Mouse (Mus musculus): ENCODE data around the gene Sowaha. TPM values are rescaled to one million over a fixed set of nuclear protein-coding genes. Genes with fewer than 3 reads are reported as not detected.
A peak's percentile ranks its signal among the peaks of the same experiment; 100 is the strongest.

Gene Sowaha
- polyA plus RNA-seq, 1 experiment from 2014 or later = 1.1 TPM

DNA sequence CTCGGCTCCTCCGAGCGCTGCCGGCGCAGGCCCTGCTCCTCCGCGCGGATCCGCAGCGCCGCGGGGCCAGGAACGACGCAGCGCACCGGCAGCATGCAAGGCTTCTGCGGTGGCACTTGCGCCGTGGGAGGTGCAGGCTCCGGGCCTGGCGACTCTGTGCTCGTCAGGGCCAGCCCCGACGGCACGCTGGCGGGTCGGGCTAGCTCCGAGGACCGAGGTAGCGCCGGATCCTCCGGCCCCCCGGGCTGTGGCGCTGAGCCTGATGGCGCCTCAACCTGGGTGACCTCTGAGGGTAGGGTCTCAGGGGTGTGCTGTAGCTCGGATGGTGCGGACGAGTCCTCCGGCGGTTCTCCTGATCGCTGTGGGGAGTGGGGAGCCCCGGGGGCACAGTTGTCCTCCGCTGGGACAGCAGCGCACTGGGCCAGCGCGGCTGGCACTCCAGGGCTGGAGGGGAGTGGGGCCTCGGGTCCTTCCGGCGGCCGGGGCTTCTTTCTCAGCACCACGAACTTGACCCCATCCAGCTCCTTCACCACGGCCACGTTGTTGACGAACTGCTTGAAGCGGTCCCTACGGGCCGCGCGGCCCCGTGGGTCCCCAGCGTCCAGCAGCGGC is 797 bp downstream of the Sowaha start:
- Histone ChIP-seq H3K27me3 (replicated peaks; ENCODE audit: control insufficient read depth, insufficient read depth, low read length) (peaks cover 56% of the 10 kb centered on the region), H3K4me2 (replicated peaks; ENCODE audit: low read depth) (peak overlapping the region; percentile 66), H3K9ac (ENCODE audit: low read depth, low read length) (peak overlapping the region; percentile 40; the same call in 1 of the 2 replicates), H3K4me1 (replicated peaks; ENCODE audit: control insufficient read depth, insufficient read depth, low read length) (no peaks in the 10 kb centered on the region), H3K36me3 (ENCODE audit: control insufficient read depth, insufficient read depth) (no peaks in the 10 kb centered on the region), H3K4me3 (ENCODE audit: low read depth, low read length) (peak overlapping the region; percentile 53), H3K9me3 (ENCODE audit: control insufficient read depth) (no peaks in the 10 kb centered on the region), H3K27ac (ENCODE audit: low read depth, low read length) (no peak overlapping the region)
- 2% methylated on average over 62 of the region's 62 CpGs for WGBS
- ATAC-seq = peak; percentile 4
- no peak for TF ChIP-seq CTCF (IDR thresholded peaks at IDR 0.05; ENCODE audit: low read depth)

GRCm38 (mm10) chr11:53478383-53479170 is 1.5 kb downstream of the Sowaha start:
- TF ChIP-seq CTCF (IDR thresholded peaks at IDR 0.05; ENCODE audit: low read depth) = no peak
- Histone ChIP-seq H3K4me3 (ENCODE audit: low read depth, low read length) (peak overlapping the region; percentile 53), H3K27ac (ENCODE audit: low read depth, low read length) (no peak overlapping the region), H3K4me1 (replicated peaks; ENCODE audit: control insufficient read depth, insufficient read depth, low read length) (no peaks in the 10 kb centered on the region), H3K9ac (ENCODE audit: low read depth, low read length) (peak overlapping the region; percentile 40; the same call in 1 of the 2 replicates), H3K4me2 (replicated peaks; ENCODE audit: low read depth) (peak overlapping the region; percentile 66), H3K9me3 (ENCODE audit: control insufficient read depth) (no peaks in the 10 kb centered on the region), H3K36me3 (ENCODE audit: control insufficient read depth, insufficient read depth) (no peaks in the 10 kb centered on the region), H3K27me3 (replicated peaks; ENCODE audit: control insufficient read depth, insufficient read depth, low read length) (peaks cover 60% of the 10 kb centered on the region)
- WGBS = 7% methylated on average over 75 of the region's 79 CpGs
- ATAC-seq = no peak

GRCm38 (mm10) chr11:53477833-53478232 is 2.2 kb downstream of the Sowaha start:
- Histone ChIP-seq H3K27me3 (replicated peaks; ENCODE audit: control insufficient read depth, insufficient read depth, low read length) (peaks cover 60% of the 10 kb centered on the region), H3K36me3 (ENCODE audit: control insufficient read depth, insufficient read depth) (no peaks in the 10 kb centered on the region), H3K4me1 (replicated peaks; ENCODE audit: control insufficient read depth, insufficient read depth, low read length) (no peaks in the 10 kb centered on the region), H3K9me3 (ENCODE audit: control insufficient read depth) (no peaks in the 10 kb centered on the region), H3K27ac (ENCODE audit: low read depth, low read length) (no peak overlapping the region), H3K4me2 (replicated peaks; ENCODE audit: low read depth) (no peak overlapping the region), H3K9ac (ENCODE audit: low read depth, low read length) (no peak overlapping the region), H3K4me3 (ENCODE audit: low read depth, low read length) (no peak overlapping the region)
- ATAC-seq = no peak
- no peak for TF ChIP-seq CTCF (IDR thresholded peaks at IDR 0.05; ENCODE audit: low read depth)
- WGBS = 59% methylated on average over 7 of the region's 7 CpGs

- Histone ChIP-seq H3K4me1 (replicated peaks; ENCODE audit: control insufficient read depth, insufficient read depth, low read length) (no peaks in the 10 kb centered on the region), H3K4me3 (ENCODE audit: low read depth, low read length) (no peak overlapping the region), H3K9me3 (ENCODE audit: control insufficient read depth) (no peaks in the 10 kb centered on the region), H3K27ac (ENCODE audit: low read depth, low read length) (no peak overlapping the region), H3K9ac (ENCODE audit: low read depth, low read length) (no peak overlapping the region), H3K4me2 (replicated peaks; ENCODE audit: low read depth) (no peak overlapping the region), H3K36me3 (ENCODE audit: control insufficient read depth, insufficient read depth) (no peaks in the 10 kb centered on the region), H3K27me3 (replicated peaks; ENCODE audit: control insufficient read depth, insufficient read depth, low read length) (peaks cover 66% of the 10 kb centered on the region)
- TF ChIP-seq CTCF (IDR thresholded peaks at IDR 0.05; ENCODE audit: low read depth) = no peak
- no peak for ATAC-seq
- 41% methylated on average over 8 of the region's 8 CpGs for WGBS
These were observed 4.5 kb downstream of the Sowaha start for GRCm38 (mm10) chr11:53475620-53476019.

GRCm38 (mm10) chr11:53472709-53473108 is 7.4 kb downstream of the Sowaha start:
- Histone ChIP-seq H3K27me3 (replicated peaks; ENCODE audit: control insufficient read depth, insufficient read depth, low read length) (peaks cover 60% of the 10 kb centered on the region), H3K9me3 (ENCODE audit: control insufficient read depth) (no peaks in the 10 kb centered on the region), H3K27ac (ENCODE audit: low read depth, low read length) (no peak overlapping the region), H3K4me2 (replicated peaks; ENCODE audit: low read depth) (no peak overlapping the region), H3K36me3 (ENCODE audit: control insufficient read depth, insufficient read depth) (no peaks in the 10 kb centered on the region), H3K9ac (ENCODE audit: low read depth, low read length) (no peak overlapping the region), H3K4me1 (replicated peaks; ENCODE audit: control insufficient read depth, insufficient read depth, low read length) (no peaks in the 10 kb centered on the region), H3K4me3 (ENCODE audit: low read depth, low read length) (no peak overlapping the region)
- no peak for ATAC-seq
- TF ChIP-seq CTCF (IDR thresholded peaks at IDR 0.05; ENCODE audit: low read depth) = peak; percentile 54
- WGBS = 80% methylated on average over 3 of the region's 3 CpGs

DNA sequence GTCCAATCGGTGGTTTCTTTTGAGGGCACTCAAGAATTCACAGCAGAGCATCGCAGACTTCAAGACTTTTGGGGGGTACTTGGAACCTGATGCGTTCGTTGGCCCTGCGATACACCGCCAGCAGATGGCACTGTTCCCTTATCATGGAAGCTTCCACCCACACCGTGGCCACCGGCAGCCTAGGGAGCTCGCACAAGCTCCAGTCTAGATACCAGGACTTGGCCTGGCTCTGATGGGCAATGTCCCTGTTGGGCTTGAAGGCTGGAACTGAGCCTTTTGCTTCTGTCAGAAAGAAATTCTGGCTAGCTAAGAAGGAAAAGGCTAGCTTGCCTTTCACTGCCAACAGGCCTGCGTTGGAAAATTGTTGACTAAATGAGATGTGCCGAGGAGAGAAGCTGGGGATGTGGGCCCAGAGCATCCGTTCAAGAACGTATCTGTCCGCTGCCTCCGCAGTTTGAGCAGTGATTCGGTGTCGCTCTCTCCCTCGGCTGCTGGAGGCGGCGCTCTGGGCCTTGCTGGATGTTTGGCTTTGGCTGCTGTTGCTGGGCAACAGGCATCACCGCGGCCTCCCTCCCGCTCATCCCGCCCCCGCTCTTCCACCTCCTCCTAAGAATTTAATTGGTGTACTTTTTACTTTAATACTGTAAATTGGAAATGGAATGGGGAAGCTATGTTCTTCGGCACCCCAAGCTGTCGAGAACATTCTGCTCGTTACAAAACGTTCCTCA is 9.9 kb downstream of the Sowaha start, which contains the start of gene Gm9837:
TSS of gene Gm9837 (minus strand) at position 512 of the 728 bp plus-strand sequence.
- no peaks in the 10 kb centered on the region for H3K4me1 ChIP-seq (replicated peaks; ENCODE audit: control insufficient read depth, insufficient read depth, low read length)
- WGBS = 5% methylated on average over 29 of the region's 29 CpGs
- no peak within 1 kb of the TSS for H3K27ac ChIP-seq (ENCODE audit: low read depth, low read length)
- 0 out of 2 replicates have a peak within 1 kb of the TSS, but pooled peaks have one; percentile 9 for H3K4me3 ChIP-seq (ENCODE audit: low read depth, low read length)
- no peak within 1 kb of the TSS for H3K9ac ChIP-seq (ENCODE audit: low read depth, low read length)
- H3K36me3 ChIP-seq (ENCODE audit: control insufficient read depth, insufficient read depth) = no peaks in the 10 kb centered on the region
- peak within 1 kb of the TSS; percentile 53 for H3K4me2 ChIP-seq (replicated peaks; ENCODE audit: low read depth)
- H3K9me3 ChIP-seq (ENCODE audit: control insufficient read depth) = no peaks in the 10 kb centered on the region
- ATAC-seq = peak; percentile 55; the same call in 1 of the 2 replicates
- H3K27me3 ChIP-seq (replicated peaks; ENCODE audit: control insufficient read depth, insufficient read depth, low read length) = peaks cover 52% of the 10 kb centered on the region
- TF ChIP-seq CTCF (IDR thresholded peaks at IDR 0.05; ENCODE audit: low read depth) = peak; percentile 97

All from intestine, postnatal 0 days (tissue).